Mouse (Mus musculus): ENCODE data around the gene Gm17190. TPM values are rescaled to one million over a fixed set of nuclear protein-coding genes. Genes with fewer than 3 reads are reported as not detected.

Gm17190 gene
- total RNA-seq, 2 experiments from 2014 or later, result not detected

Other genes starting within 250 kb of the Gm17190 start
- 1 to 10 TPM; 3.0 TPM for gene Iqgap2, start 190.1 kb upstream of the Gm17190 start, total RNA-seq (2021)
- 10 to 100 TPM; 12.6 to 13.4 TPM for gene Gm20075, start 678 bp upstream of the Gm17190 start, total RNA-seq (2021)
- gene Sv2c, start 50.5 kb downstream of the Gm17190 start, total RNA-seq (2021), result under 1 TPM; 0.16 to 0.17 TPM

All from heart, postnatal 25 days (tissue).